Mouse (Mus musculus) myocyte (in vitro differentiated cells): ENCODE measurements at regions not wholly inside any gene's neighbourhood (a gene's known extent, or its start where the extent isn't known, plus 50 kb on each side); places are given as distances from the start of the nearest gene placed in this dataset.

Experiments used
- CEBPB ChIP-seq: IDR thresholded peaks from 2 replicates; pipeline ENCODE4 v1.6.1; 2011; ENCODE audit warnings: mild to moderate bottlenecking, moderate library complexity; ENCODE audit not compliant: poor library complexity, insufficient read depth, severe bottlenecking
- E2F4 ChIP-seq: IDR thresholded peaks from one replicate; pipeline ENCODE4 v1.6.1; 2011; ENCODE audit warnings: mild to moderate bottlenecking, control low read depth, moderate library complexity; ENCODE audit not compliant: insufficient read depth
- MAX ChIP-seq: IDR thresholded peaks from one replicate; pipeline ENCODE4 v1.6.1; 2011; ENCODE audit warnings: low read depth, mild to moderate bottlenecking, control low read depth
- MYOD1 ChIP-seq, 3 experiments: IDR thresholded peaks; one replicate each; pipeline ENCODE4 v1.6.1; 2011; ENCODE audit warnings: control low read depth in 2 of 3, low read depth in 2 of 3, mild to moderate bottlenecking in 2 of 3, moderate library complexity in 1 of 3; ENCODE audit not compliant: insufficient read length in 2 of 3, control insufficient read depth in 1 of 3
- MYOG ChIP-seq, 3 experiments: IDR thresholded peaks; one replicate each; pipeline ENCODE4 v1.6.1; 2011; ENCODE audit warnings: control low read depth in 2 of 3, low read depth in 2 of 3, mild to moderate bottlenecking in 2 of 3; ENCODE audit not compliant: insufficient read length in 2 of 3, control insufficient read depth in 1 of 3, insufficient read depth in 1 of 3
- POLR2A ChIP-seq: IDR thresholded peaks from one replicate; pipeline ENCODE4 v1.6.1; 2011; ENCODE audit warnings: low read depth, mild to moderate bottlenecking, control low read depth, moderate library complexity; ENCODE audit not compliant: insufficient read length
- POLR2AphosphoS2 ChIP-seq: IDR thresholded peaks from one replicate; pipeline ENCODE4 v1.6.1; 2011; ENCODE audit warnings: low read depth, control low read depth; ENCODE audit not compliant: insufficient read length
- REST ChIP-seq: IDR thresholded peaks from one replicate; pipeline ENCODE4 v1.6.1; 2011; ENCODE audit warnings: mild to moderate bottlenecking, control low read depth, moderate library complexity; ENCODE audit not compliant: insufficient read depth, insufficient read length
- TCF12 ChIP-seq: IDR thresholded peaks from one replicate; pipeline ENCODE4 v1.6.1; 2011; ENCODE audit warnings: mild to moderate bottlenecking, control low read depth; ENCODE audit not compliant: poor library complexity, insufficient read depth, severe bottlenecking
- TCF3 ChIP-seq: IDR thresholded peaks from one replicate; pipeline ENCODE4 v1.6.1; 2011; ENCODE audit warnings: low read depth, control low read depth; ENCODE audit not compliant: insufficient read length
- USF1 ChIP-seq: IDR thresholded peaks from one replicate; pipeline ENCODE4 v1.6.1; 2011; ENCODE audit warnings: low read depth, mild to moderate bottlenecking, control low read depth, moderate library complexity

DNA sequence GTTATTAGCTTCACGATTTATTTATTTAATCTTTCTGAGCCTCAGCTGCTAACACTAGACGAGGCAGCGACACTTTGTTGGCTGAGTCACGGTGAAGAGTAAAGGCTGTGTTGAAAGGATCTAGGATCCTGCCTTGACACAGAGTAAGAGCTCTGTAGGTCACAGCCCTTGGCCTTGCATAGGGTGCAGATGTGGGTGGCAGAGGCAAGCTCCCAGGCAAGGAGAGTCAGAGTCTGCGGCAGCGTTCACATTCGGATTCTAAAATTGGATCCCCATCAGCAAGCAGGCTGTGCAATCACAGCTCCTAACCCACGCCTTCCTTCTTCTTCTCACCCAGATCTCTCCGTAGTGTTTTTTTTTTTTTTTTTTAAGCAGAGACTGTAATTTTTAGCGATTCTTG lies 94.3 kb upstream of the Prickle1 start:
- TF ChIP-seq POLR2A (no peak), USF1 (no peak), CEBPB (no peak), MAX (no peak), TCF12 (no peak), REST (no peak), MYOG (IDR thresholded peaks at IDR 0.05; ENCODE audit: control insufficient read depth in 1 of 3, insufficient read depth in 1 of 3, insufficient read length in 2 of 3, low read depth in 2 of 3) (no peak), TCF3 (no peak), POLR2AphosphoS2 (no peak), E2F4 (no peak), MYOD1 (IDR thresholded peaks at IDR 0.05; ENCODE audit: control insufficient read depth in 1 of 3, insufficient read length in 2 of 3, low read depth in 2 of 3) (no peak)
